Mouse (Mus musculus) cerebellum, adult 9-11 months (tissue): ENCODE measurements around the gene Rbm31y.
"Not testable (repeated sequence)": the region's sequence is repeated elsewhere in the genome, so short reads cannot be mapped to it uniquely, and the experiment has no call there.

Experiments
- DNase-seq: peaks from one replicate; pipeline ENCODE4 v3.0.0; 2022

The Rbm31y gene

GRCm38 (mm10) chrY:17400461-17400860 is at the start of gene Rbm31y:
Rbm31y (plus strand) TSS chrY:17400761.
- DNase-seq, result not testable (repeated sequence)
